Mouse (Mus musculus) regulatory T cell (primary cell): ENCODE measurements at regions not wholly inside any gene's neighbourhood (a gene's known extent, or its start where the extent isn't known, plus 50 kb on each side); places are given as distances from the start of the nearest gene placed in this dataset.

ENCODE experiments used
- in situ Hi-C: fragments of 300-600 bp; cut with MboI, MseI; formaldehyde crosslinking; loops from one replicate; pipeline ENCODE4 v1.15.1; 2025; ENCODE audit warnings: high pct_unique_total_duplicates

GRCm38 (mm10) chr10:111824820-111825219 lies 147.6 kb upstream of the Krr1 start:
- in situ Hi-C loops = no loop called here

DNA sequence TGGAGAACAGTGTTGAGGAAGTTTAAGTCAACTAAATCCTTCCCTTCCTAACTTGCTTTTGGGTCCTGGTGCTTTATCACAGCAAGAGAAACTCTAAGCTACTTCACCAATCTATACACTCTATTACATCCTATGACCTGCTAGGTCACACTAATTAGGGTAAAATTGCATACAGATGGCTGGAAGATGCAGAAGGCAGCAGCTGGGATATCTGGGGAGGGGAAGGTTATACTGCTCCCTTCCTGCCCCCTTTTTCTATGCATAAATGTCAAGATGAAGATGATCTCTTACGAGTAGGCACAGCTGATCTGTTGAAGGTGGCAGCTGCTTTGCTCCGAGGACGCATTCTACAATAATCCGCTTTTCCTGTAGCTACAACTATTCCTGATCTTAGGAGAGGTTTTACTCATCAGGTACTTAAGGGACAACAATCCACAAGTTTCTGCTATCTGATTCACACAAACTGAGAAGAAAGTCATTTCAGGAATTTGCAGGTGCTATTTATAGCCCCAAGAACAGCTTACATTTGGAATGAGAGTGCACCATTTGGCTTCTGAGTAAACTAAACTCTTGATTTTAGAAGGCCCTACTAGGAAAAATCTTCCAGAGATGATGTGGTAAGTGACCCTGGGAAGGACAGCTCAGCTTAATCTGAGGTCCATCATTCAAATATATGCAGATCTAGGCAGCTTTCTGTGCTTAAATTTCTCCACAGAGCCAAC lies 146.3 kb upstream of the Krr1 start:
- in situ Hi-C loops = no loop called here

GRCm38 (mm10) chr10:111827246-111827645 lies 145.2 kb upstream of the Krr1 start:
- in situ Hi-C loops = no loop called here

DNA sequence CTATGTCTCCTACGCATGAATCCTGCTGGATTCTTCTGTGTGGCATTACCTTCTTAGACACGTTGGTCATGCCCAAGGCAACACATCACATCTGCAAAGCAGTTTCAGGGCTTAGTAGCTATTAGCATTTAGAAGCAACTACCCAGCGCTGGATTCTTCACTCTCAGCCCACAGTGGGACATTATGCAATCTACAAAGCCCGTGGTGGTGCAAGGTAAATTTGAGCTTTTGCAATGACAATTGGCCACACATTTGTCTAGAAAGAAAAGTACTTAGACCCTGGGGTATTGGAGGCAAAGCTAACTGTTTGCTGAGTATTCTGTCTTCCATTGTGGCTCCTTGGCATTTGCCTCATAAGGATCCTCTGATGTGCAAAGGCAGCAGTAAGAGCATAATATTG lies 144.5 kb upstream of the Krr1 start:
- in situ Hi-C loops = no loop called here

DNA sequence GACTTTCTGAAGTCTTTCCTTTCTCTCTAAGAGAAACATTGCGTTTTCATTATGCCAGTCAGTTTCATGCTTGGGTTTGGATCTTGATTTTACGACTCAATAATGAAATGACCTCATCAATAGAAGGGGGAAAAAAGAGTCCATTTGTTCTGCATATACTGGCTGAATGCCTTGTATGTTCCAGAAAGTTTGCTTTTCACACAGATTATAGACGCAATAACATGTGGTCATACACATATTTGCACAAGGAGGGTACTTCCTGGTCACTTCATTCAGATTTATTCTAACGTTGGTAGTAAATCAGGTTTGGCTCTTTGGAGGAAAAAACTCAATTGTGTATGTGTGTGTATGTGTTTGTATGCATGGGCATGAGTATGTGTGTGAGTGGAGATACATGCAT lies 143.9 kb upstream of the Krr1 start:
- in situ Hi-C loops = no loop called here

DNA sequence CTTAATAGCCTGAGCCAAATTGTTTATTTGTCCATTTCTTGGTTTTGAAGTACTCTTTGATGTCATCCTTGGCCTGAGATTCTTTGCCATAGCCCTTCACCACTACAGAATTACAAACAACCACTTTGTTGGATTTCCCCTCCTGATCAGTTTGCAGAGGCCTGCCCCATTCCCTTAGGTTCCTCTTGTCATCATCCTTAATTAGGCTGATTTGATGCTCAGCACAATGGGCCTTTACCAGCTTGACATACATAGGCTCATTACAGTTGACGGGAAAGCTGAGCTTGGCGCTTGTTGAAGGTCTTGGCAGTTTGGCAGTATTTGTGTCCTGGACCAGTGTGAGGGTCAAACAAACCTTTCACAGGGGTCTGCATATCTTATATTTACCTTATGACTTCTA lies 143.2 kb upstream of the Krr1 start:
- in situ Hi-C loops = no loop called here

DNA sequence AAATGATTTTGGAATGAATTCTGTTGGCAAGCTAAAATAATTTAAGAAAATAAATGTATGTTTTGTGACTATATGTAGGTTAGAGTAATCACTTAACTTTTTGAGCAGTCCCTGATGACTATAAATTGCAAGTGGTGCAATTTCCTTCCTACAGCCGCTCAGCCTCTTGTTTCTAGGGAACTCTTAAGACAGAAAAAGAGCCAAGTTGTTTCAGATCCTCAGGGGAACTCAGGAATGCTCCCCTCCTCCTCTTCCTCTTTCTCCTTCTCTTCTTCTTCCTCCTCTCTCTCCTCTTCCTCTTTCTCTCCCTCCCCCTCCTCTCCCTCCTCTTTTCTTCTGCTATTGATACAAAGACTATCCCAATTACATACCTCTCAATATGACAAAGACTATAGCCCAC lies 141.4 kb upstream of the Krr1 start:
- in situ Hi-C loops = no loop called here

- in situ Hi-C loops = no loop called here
Observed at GRCm38 (mm10) chr10:111833611-111834010, 138.9 kb upstream of the Krr1 start.

GRCm38 (mm10) chr10:111834280-111834679 lies 138.2 kb upstream of the Krr1 start:
- in situ Hi-C loops = no loop called here

GRCm38 (mm10) chr10:111834925-111835823 lies 137.3 kb upstream of the Krr1 start:
- in situ Hi-C loops = no loop called here

DNA sequence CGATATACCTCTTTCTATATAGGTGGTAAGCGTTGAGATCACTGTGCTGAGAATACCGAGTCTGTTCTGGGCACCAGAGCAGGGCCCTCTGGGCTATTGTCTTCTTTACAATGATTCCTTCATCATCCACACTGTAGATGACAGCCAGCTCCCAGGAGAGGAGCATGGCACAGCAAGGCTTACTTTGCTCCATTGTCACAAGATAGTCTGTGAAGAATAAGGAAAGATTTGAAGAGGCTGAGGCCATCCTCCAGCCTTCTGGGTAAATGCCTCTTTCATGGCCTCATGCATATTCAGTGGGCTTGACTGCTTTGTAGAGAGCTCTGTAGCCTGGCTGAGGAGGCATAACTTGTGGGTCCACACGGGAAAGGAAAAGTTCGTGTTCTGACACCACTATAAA lies 136.3 kb upstream of the Krr1 start:
- in situ Hi-C loops = no loop called here

DNA sequence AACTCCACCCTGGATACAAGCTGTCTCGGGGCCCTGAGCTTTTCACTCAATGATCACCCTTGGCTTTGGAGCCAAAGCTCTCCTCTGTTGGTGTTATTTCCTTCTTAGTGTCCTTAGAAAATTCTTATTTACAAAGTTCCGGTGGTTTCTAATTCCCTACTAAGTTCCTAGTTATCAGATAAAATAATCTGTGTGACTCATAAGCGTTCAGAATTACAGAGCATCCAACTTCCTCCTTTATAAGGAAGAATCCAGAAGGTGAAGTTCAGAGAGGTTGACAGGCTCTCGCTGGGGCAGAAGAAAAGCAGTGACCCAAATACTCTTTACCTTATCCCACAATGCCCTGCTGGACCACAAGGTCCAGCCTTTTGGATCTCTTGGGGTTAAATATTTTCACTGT lies 135.7 kb upstream of the Krr1 start:
- in situ Hi-C loops = no loop called here

- in situ Hi-C loops = no loop called here
Observed at GRCm38 (mm10) chr10:111842321-111842775, 130.1 kb upstream of the Krr1 start.

GRCm38 (mm10) chr10:111842896-111843295 lies 129.6 kb upstream of the Krr1 start:
- in situ Hi-C loops = no loop called here

DNA sequence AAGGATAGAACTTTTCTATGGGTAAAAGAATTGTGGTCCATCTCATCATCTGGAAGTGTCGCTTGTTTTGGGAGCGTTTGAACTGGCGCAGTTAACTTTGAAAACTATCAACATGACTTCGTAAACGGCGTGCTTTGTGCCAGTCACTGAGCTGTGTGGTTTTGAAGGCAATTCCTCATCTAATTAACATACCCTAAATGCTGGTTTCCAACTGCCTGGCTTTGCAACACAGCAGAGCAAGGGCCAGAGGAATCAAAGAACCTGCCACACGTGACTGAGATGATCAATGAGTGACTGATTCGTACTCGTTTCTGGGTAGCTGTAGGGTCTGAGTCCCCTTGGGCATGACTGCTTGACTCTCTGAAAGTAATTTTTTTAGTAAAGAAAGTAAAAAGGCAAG lies 129.2 kb upstream of the Krr1 start:
- in situ Hi-C loops = no loop called here

DNA sequence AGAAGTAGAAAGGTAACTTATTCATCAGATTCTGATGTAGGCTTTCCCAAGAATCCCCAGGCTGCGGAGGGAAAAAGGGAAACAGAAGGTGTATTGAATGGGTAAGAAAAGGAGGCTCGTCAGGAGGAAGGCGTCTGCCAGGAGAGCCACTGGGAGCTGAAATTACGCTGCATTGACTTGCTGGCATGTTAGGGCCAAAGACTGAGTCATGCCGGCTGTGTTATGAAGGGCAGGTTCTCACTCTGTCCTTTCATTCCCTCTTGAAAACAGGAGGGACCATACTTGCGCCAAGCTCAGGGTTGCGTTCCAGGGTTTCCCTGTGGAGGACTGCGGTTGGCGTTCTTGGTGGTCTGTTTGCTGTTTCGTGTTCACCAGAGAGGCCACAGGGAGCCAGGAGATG lies 128.3 kb upstream of the Krr1 start:
- in situ Hi-C loops = no loop called here

DNA sequence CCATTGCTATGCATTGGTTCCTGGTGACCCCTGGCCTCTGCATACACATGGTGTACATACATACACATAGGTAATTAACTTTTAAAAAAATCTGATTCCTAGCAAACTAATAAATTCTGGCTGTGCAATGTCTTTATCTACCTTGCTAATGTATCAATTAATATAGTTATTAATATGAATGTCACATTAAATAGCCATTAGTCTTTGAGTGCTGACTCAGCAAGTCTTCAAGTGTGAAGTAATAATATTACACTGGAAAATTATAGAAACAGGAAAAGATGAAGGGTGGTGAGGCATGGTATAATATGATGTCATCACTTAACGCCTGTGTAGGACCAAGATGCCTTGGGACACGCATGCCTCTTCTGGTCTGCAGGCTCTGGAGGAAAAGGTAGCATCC lies 126.5 kb upstream of the Krr1 start:
- in situ Hi-C loops = no loop called here

DNA sequence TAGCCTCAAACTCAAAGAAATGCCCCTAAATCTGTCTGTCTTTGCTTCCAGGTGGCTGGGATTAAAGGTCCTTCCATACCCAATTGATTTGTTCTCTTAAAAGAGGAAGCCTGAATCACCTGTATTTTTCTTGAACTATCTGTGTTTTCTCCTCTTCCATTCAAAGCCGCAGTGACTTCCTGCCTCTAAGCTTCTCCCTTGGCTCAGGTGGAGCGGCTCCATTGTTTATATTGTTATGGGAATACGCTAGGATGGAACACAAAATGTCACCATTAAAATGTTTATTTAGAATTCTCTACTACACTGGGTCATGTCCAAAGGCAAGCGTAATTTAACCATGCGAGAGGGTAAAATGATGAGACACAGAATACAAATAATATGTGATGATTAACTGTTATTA lies 118.2 kb upstream of the Krr1 start:
- in situ Hi-C loops = loop anchor here (25.0 kb wide), 1 partner anchor 758 kb away; no protein-coding TSS in a partner anchor

DNA sequence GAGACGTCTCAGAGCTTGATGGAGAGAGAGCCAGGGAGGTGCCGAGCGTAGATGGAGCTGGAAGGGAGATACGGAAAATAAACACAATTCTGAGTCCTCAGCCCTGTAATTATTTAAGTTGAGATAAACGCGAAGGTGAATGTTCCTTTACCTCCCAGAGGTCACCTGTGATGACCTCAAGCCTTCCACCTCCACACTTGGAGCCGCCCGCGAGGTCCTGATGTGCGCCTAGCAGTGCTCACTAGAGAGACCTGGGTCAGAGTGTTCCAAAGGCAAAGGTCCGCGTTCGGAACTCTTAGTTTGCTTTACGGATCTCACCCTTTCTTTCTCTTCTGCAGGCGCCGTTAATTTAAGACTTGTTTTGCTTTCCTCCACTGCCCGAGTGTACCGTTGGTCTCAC lies 117.0 kb upstream of the Krr1 start:
- in situ Hi-C loops = loop anchor here (25.0 kb wide), 1 partner anchor 757 kb away; no protein-coding TSS in a partner anchor

GRCm38 (mm10) chr10:111858403-111858802 lies 114.1 kb upstream of the Krr1 start:
- in situ Hi-C loops = loop anchor here (25.0 kb wide), 1 partner anchor 754 kb away; no protein-coding TSS in a partner anchor

DNA sequence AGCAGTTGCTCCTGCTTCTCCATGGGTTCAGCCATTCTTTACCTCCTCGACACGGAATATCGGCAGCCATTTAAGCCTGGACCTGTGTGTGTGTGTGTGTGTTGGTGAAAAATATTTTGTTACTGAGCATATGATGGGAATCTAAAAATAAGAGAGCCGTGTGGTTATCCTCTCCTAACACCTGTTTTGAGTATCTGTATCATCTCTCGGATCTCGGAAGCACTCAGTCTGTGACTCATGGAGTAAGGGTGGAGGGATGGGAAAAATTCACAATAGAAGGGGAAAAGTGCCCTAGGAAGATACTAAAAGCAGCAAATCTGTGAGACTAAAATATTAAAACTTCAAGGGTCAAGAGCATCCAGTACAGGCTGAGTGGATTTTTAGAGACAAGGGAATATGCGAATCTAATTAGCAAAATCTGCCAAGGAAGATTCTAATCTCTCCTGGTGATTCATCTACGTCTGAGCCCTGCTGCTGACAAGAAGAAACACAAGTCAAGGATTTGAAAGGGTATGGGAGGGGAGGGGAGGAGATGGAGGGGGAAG lies 107.1 kb upstream of the Krr1 start:
- in situ Hi-C loops = loop anchor here (25.0 kb wide), 1 partner anchor 747 kb away; no protein-coding TSS in a partner anchor

GRCm38 (mm10) chr10:111867102-111867501 lies 105.4 kb upstream of the Krr1 start:
- in situ Hi-C loops = loop anchor here (25.0 kb wide), 1 partner anchor 745 kb away; no protein-coding TSS in a partner anchor
